20 mouse cellular contexts compared by ENCODE assay signal in the genomic region with DNA sequence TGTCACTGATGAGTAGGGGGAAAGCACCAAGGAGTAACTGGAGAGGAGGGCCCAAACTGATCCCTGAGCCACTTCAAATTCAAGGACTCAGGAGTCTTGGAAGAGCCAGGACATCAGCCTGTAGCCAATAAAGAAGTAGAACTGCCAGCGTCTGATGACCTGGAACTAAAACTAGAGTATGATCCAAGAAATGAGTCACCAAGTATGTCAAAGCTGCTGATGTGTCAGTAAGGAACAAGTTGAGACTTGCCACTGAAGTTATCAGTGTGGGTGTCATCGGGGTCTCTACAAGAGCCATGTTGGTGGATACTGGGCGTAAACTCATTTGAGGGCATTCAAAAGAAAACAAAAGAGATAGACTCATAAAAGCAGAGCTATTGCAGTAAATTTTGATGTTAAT. TPM values are rescaled to one million over a fixed set of nuclear protein-coding genes. Genes with fewer than 3 reads are reported as not detected.
"Had no signal": no experiment of that assay in that cellular context is flagged by ENCODE, and none has a peak within 500 bp of the region (broad histone marks: within the 10 kb centered on the region; RNA-seq: fewer than 3 reads in every experiment).

No protein-coding gene starts in this region.

- H3K4me1 ChIP-seq: limb, embryonic 12.5 days; limb, embryonic 15.5 days; megakaryocyte, embryonic 14.5 days; midbrain, embryonic 10.5 days; midbrain, embryonic 13.5 days; stomach, embryonic 15.5 days had no signal

- H3K9ac ChIP-seq: limb, embryonic 12.5 days; limb, embryonic 15.5 days; liver, embryonic 14.5 days; liver, postnatal 0 days; lung, embryonic 14.5 days; midbrain, embryonic 13.5 days; stomach, embryonic 15.5 days had no signal

- H3K4me3 ChIP-seq: limb, embryonic 12.5 days; limb, embryonic 15.5 days; megakaryocyte, embryonic 14.5 days; midbrain, embryonic 10.5 days; midbrain, embryonic 13.5 days; stomach, embryonic 15.5 days had no signal

- H3K27ac ChIP-seq: limb, embryonic 12.5 days; limb, embryonic 15.5 days; liver, embryonic 14.5 days; macrophage; midbrain, embryonic 10.5 days; midbrain, embryonic 13.5 days; stomach, embryonic 15.5 days had no signal

- H3K27me3 ChIP-seq: limb, embryonic 12.5 days; limb, embryonic 15.5 days; midbrain, embryonic 13.5 days; stomach, embryonic 15.5 days had no signal

- ATAC-seq: liver, postnatal 0 days; lung, postnatal 0 days; midbrain, embryonic 13.5 days; midbrain, embryonic 16.5 days had no signal

- H3K36me3 ChIP-seq: limb, embryonic 12.5 days; limb, embryonic 15.5 days; midbrain, embryonic 10.5 days; midbrain, embryonic 13.5 days; stomach, embryonic 15.5 days had no signal

- DNase-seq: kidney, postnatal 14 days; kidney, postnatal 4 days; left cerebral cortex, postnatal 4 days; liver, postnatal 0 days; lung, embryonic 14.5 days; right cerebral cortex, adult 18-20 months; right cerebral cortex, postnatal 14 days; right cerebral cortex, postnatal 4 days; spleen, adult 18-20 months; thymus, postnatal 25 days had no signal

RNA-seq across cellular contexts. Expression of a gene that starts 19.2 kb away (rescaled TPM):
- polyA plus RNA-seq: macrophage had no signal
